Mouse (Mus musculus) stomach, postnatal 0 days (tissue): ENCODE measurements around the gene Dnajc25.

ENCODE experiments used
- CTCF ChIP-seq: IDR thresholded peaks from 2 replicates; pipeline ENCODE4 v1.5.1; 2016; ENCODE audit warnings: antibody characterized with exemption, low read depth, mild to moderate bottlenecking, moderate library complexity
- EP300 ChIP-seq: optimal IDR thresholded peaks from 2 replicates; pipeline ENCODE3; 2016; ENCODE audit warnings: antibody characterized with exemption

GRCm38 (mm10) chr4:58994762-58995161 is at the start of gene Dnajc25:
- TF ChIP-seq CTCF (no peak), EP300 (no peak)
